Mouse (Mus musculus) bone marrow, adult 2 months (tissue): ENCODE results near the gene Disp1. TPM values are rescaled to one million over a fixed set of nuclear protein-coding genes. Genes with fewer than 3 reads are reported as not detected.

Experiments used
- H3K27ac ChIP-seq: fragments of 200-500 bp; 2 replicates; pipeline ENCODE4 v1.5.1; 2012; ENCODE audit warnings: low read depth, mild to moderate bottlenecking, control low read depth, inconsistent platforms, low read length; ENCODE audit not compliant: control insufficient read depth, poor library complexity, insufficient read depth
- H3K4me1 ChIP-seq: fragments of 200-500 bp; 2 replicates; pipeline ENCODE4 v1.6.1; 2011; ENCODE audit warnings: low read length; ENCODE audit not compliant: control insufficient read depth, insufficient read depth
- H3K4me3 ChIP-seq: fragments of 200-500 bp; replicated peaks from 2 replicates; pipeline ENCODE3; 2011; ENCODE audit warnings: mild to moderate bottlenecking, low read depth, low read length, control low read depth; ENCODE audit not compliant: control insufficient read depth
- CTCF ChIP-seq: fragments of 200-500 bp; IDR thresholded peaks from 2 replicates; pipeline ENCODE4 v1.5.1; 2011; ENCODE audit warnings: low read length, control low read depth; ENCODE audit not compliant: control insufficient read depth, insufficient read depth
- POLR2A ChIP-seq: fragments of 200-500 bp; IDR thresholded peaks from 2 replicates; pipeline ENCODE4 v1.6.1; 2011; ENCODE audit warnings: low read depth, mild to moderate bottlenecking, control low read depth, low read length, borderline replicate concordance; ENCODE audit not compliant: control insufficient read depth
- WGBS: fragments of 180-500 bp; shearing (Covaris S2); methylation state at CpG from one replicate; pipeline ENCODE4 v1.1.7; 2018; 5-methylcytosine and 5-hydroxymethylcytosine counted together
- polyA plus RNA-seq: library from polyadenylated mRNA; stranded (reverse); fragments of >200 nt; gene quantifications from 2 replicates; pipeline ENCODE4 v1.2.4, GENCODE M21; 2011; ENCODE audit warnings: low replicate concordance; ENCODE audit not compliant: missing spikeins, insufficient read depth, insufficient read length

Disp1 gene
- polyA plus RNA-seq, 1 experiment: 3.3 TPM

- 88% methylated on average over 10 of the region's 10 CpGs for WGBS
- TF ChIP-seq POLR2A (no peak), CTCF (no peak)
- H3K4me1 ChIP-seq: no peaks in the 10 kb centered on the region
- H3K4me3 ChIP-seq: no peak overlapping the region
- no peak overlapping the region for H3K27ac ChIP-seq
These were observed 29.9 kb downstream of the Disp1 start for GRCm38 (mm10) chr1:183191398-183191797.

GRCm38 (mm10) chr1:183190456-183190855, 30.9 kb downstream of the Disp1 start:
- H3K27ac ChIP-seq: no peak overlapping the region
- H3K4me3 ChIP-seq: no peak overlapping the region
- whole genome bisulfite sequencing: 87% methylated on average over 9 of the region's 9 CpGs
- no peak for TF ChIP-seq POLR2A
- no peaks in the 10 kb centered on the region for H3K4me1 ChIP-seq

GRCm38 (mm10) chr1:183189014-183189662, 32.2 kb downstream of the Disp1 start:
- WGBS: 80% methylated on average over 10 of the region's 10 CpGs
- no peak overlapping the region for H3K27ac ChIP-seq
- H3K4me3 ChIP-seq: no peak overlapping the region
- no peak for TF ChIP-seq POLR2A
- TF ChIP-seq CTCF: no peak
- no peaks in the 10 kb centered on the region for H3K4me1 ChIP-seq

GRCm38 (mm10) chr1:183188115-183189013, 33.0 kb downstream of the Disp1 start:
- no peak overlapping the region for H3K27ac ChIP-seq
- 89% methylated on average over 20 of the region's 20 CpGs for WGBS
- H3K4me1 ChIP-seq: no peaks in the 10 kb centered on the region
- TF ChIP-seq CTCF (no peak), POLR2A (no peak)
- no peak overlapping the region for H3K4me3 ChIP-seq

GRCm38 (mm10) chr1:183185560-183185959, 35.8 kb downstream of the Disp1 start:
- 85% methylated on average over 6 of the region's 6 CpGs for WGBS
- Histone ChIP-seq H3K27ac (no peak overlapping the region), H3K4me1 (no peaks in the 10 kb centered on the region), H3K4me3 (no peak overlapping the region)
- no peak for TF ChIP-seq CTCF
- TF ChIP-seq POLR2A: no peak

GRCm38 (mm10) chr1:183184681-183185080, 36.6 kb downstream of the Disp1 start:
- Histone ChIP-seq H3K4me3 (no peak overlapping the region), H3K27ac (no peak overlapping the region), H3K4me1 (no peaks in the 10 kb centered on the region)
- 84% methylated on average over 5 of the region's 5 CpGs for WGBS
- TF ChIP-seq CTCF: no peak
- no peak for TF ChIP-seq POLR2A

GRCm38 (mm10) chr1:183183565-183183964, 37.8 kb downstream of the Disp1 start:
- TF ChIP-seq POLR2A: no peak
- TF ChIP-seq CTCF: no peak
- H3K4me3 ChIP-seq: no peak overlapping the region
- WGBS: 86% methylated on average over 5 of the region's 5 CpGs
- no peaks in the 10 kb centered on the region for H3K4me1 ChIP-seq
- no peak overlapping the region for H3K27ac ChIP-seq

GRCm38 (mm10) chr1:183182641-183183414, 38.5 kb downstream of the Disp1 start:
- 82% methylated on average over 12 of the region's 12 CpGs for WGBS
- H3K4me3 ChIP-seq: no peak overlapping the region
- TF ChIP-seq POLR2A (no peak), CTCF (no peak)
- H3K27ac ChIP-seq: no peak overlapping the region
- no peaks in the 10 kb centered on the region for H3K4me1 ChIP-seq
